Mouse (Mus musculus) intestine, embryonic 15.5 days (tissue): ENCODE data around the gene Ankrd52. TPM values are rescaled to one million over a fixed set of nuclear protein-coding genes. Genes with fewer than 3 reads are reported as not detected.
A peak's percentile ranks its signal among the peaks of the same experiment; 100 is the strongest.

Experiments used
- ATAC-seq: fragments of 200-750 bp; cut with Nextera tagmentation; 2 replicates; pipeline ENCODE4 v1.8.0; 2017; ENCODE audit warnings: moderate TSS enrichment, moderate library complexity
- H3K27ac ChIP-seq: fragments of 300-500 bp; sonication (generic); 2 replicates; pipeline ENCODE4 v1.5.1; 2015; ENCODE audit warnings: mild to moderate bottlenecking, inconsistent platforms
- H3K27me3 ChIP-seq: fragments of 300-500 bp; sonication (generic); replicated peaks from 2 replicates; pipeline ENCODE4 v1.6.1; 2015; ENCODE audit warnings: inconsistent platforms
- H3K36me3 ChIP-seq: fragments of 300-500 bp; sonication (generic); 2 replicates; pipeline ENCODE4 v1.6.1; 2015; ENCODE audit warnings: inconsistent platforms
- H3K4me1 ChIP-seq: fragments of 300-500 bp; sonication (generic); replicated peaks from 2 replicates; pipeline ENCODE4 v1.6.1; 2015; ENCODE audit warnings: inconsistent platforms
- H3K4me2 ChIP-seq: fragments of 300-500 bp; sonication (generic); replicated peaks from 2 replicates; pipeline ENCODE4 v1.6.1; 2015; ENCODE audit warnings: mild to moderate bottlenecking, inconsistent platforms
- H3K4me3 ChIP-seq: fragments of 300-500 bp; sonication (generic); replicated peaks from 2 replicates; pipeline ENCODE4 v1.5.1; 2015; ENCODE audit warnings: inconsistent platforms
- H3K9ac ChIP-seq: fragments of 300-500 bp; sonication (generic); 2 replicates; pipeline ENCODE4 v1.6.1; 2015; ENCODE audit warnings: inconsistent platforms
- H3K9me3 ChIP-seq: fragments of 300-500 bp; sonication (generic); 2 replicates; pipeline ENCODE4 v1.6.1; 2016; ENCODE audit warnings: inconsistent platforms
- WGBS: fragments of 180-500 bp; shearing (Covaris S2); methylation state at CpG from one replicate; pipeline ENCODE4 v1.1.7; 2015; 5-methylcytosine and 5-hydroxymethylcytosine counted together
- polyA plus RNA-seq: library from polyadenylated mRNA; unstranded; fragments of >200 nt; fragmentation: Nextera tagmentation; extraction: Ambion mirVana; gene quantifications from 2 replicates; pipeline ENCODE4 v1.2.1, GENCODE M21; 2015

The Ankrd52 gene
- polyA plus RNA-seq, 1 experiment from 2014 or later, result 10.0 TPM

- H3K4me1 ChIP-seq, result peaks cover 9% of the 10 kb centered on the region
- H3K27ac ChIP-seq, result peak overlapping the region; percentile 89
- H3K9me3 ChIP-seq, result no peaks in the 10 kb centered on the region
- peak; percentile 91 for ATAC-seq
- H3K36me3 ChIP-seq, result 0 out of 2 replicates have a peak, but pooled peaks cover 2% of the 10 kb centered on the region
- no peak overlapping the region for H3K4me3 ChIP-seq
- H3K27me3 ChIP-seq, result no peaks in the 10 kb centered on the region
- peak overlapping the region; percentile 21; the same call in 1 of the 2 replicates for H3K9ac ChIP-seq
- 23% methylated on average over 7 of the region's 7 CpGs for WGBS
- H3K4me2 ChIP-seq, result peak overlapping the region; percentile 33
These were observed 32.2 kb upstream of the Ankrd52 start for GRCm38 (mm10) chr10:128344568-128345275.

- peaks cover 16% of the 10 kb centered on the region for H3K36me3 ChIP-seq
- no peak for ATAC-seq
- no peaks in the 10 kb centered on the region for H3K27me3 ChIP-seq
- H3K4me2 ChIP-seq, result no peak overlapping the region
- no peak overlapping the region for H3K27ac ChIP-seq
- H3K9ac ChIP-seq, result no peak overlapping the region
- peaks cover 9% of the 10 kb centered on the region for H3K4me1 ChIP-seq
- H3K4me3 ChIP-seq, result no peak overlapping the region
- 81% methylated on average over 8 of the region's 8 CpGs for WGBS
- no peaks in the 10 kb centered on the region for H3K9me3 ChIP-seq
These were observed 29.4 kb upstream of the Ankrd52 start for GRCm38 (mm10) chr10:128347541-128347940.

- Histone ChIP-seq H3K27me3 (no peaks in the 10 kb centered on the region), H3K36me3 (peaks cover 63% of the 10 kb centered on the region), H3K4me1 (no peaks in the 10 kb centered on the region), H3K9ac (no peak overlapping the region), H3K4me3 (no peak overlapping the region), H3K4me2 (no peak overlapping the region), H3K9me3 (no peaks in the 10 kb centered on the region), H3K27ac (no peak overlapping the region)
- 57% methylated on average over 2 of the region's 2 CpGs for WGBS
- ATAC-seq, result no peak
These were observed 18.1 kb upstream of the Ankrd52 start for GRCm38 (mm10) chr10:128358796-128359195.

GRCm38 (mm10) chr10:128359226-128359625 lies 17.7 kb upstream of the Ankrd52 start:
- H3K4me1 ChIP-seq, result no peaks in the 10 kb centered on the region
- H3K4me2 ChIP-seq, result no peak overlapping the region
- H3K4me3 ChIP-seq, result no peak overlapping the region
- no peaks in the 10 kb centered on the region for H3K27me3 ChIP-seq
- no peak overlapping the region for H3K27ac ChIP-seq
- ATAC-seq, result no peak
- no peak overlapping the region for H3K9ac ChIP-seq
- WGBS, result 86% methylated on average over 6 of the region's 6 CpGs
- H3K36me3 ChIP-seq, result peaks cover 59% of the 10 kb centered on the region
- no peaks in the 10 kb centered on the region for H3K9me3 ChIP-seq

GRCm38 (mm10) chr10:128361836-128362235 lies 15.1 kb upstream of the Ankrd52 start:
- Histone ChIP-seq H3K36me3 (peaks cover 50% of the 10 kb centered on the region), H3K9ac (no peak overlapping the region), H3K4me2 (no peak overlapping the region), H3K27ac (no peak overlapping the region), H3K27me3 (no peaks in the 10 kb centered on the region), H3K4me1 (no peaks in the 10 kb centered on the region), H3K4me3 (no peak overlapping the region), H3K9me3 (no peaks in the 10 kb centered on the region)
- no peak for ATAC-seq
- 88% methylated on average over 6 of the region's 6 CpGs for WGBS

- H3K27me3 ChIP-seq, result no peaks in the 10 kb centered on the region
- H3K9ac ChIP-seq, result no peak overlapping the region
- peaks cover 50% of the 10 kb centered on the region for H3K36me3 ChIP-seq
- no peak overlapping the region for H3K4me3 ChIP-seq
- 55% methylated on average over 3 of the region's 3 CpGs for WGBS
- peaks cover 3% of the 10 kb centered on the region for H3K4me1 ChIP-seq
- H3K4me2 ChIP-seq, result no peak overlapping the region
- ATAC-seq, result no peak
- no peak overlapping the region for H3K27ac ChIP-seq
- no peaks in the 10 kb centered on the region for H3K9me3 ChIP-seq
These were observed 14.3 kb upstream of the Ankrd52 start for GRCm38 (mm10) chr10:128362568-128362967.

- ATAC-seq, result no peak
- Histone ChIP-seq H3K4me1 (peaks cover 15% of the 10 kb centered on the region), H3K27me3 (no peaks in the 10 kb centered on the region), H3K9me3 (no peaks in the 10 kb centered on the region), H3K4me3 (peak overlapping the region; percentile 64), H3K27ac (peak overlapping the region; percentile 95), H3K9ac (peak overlapping the region; percentile 75), H3K36me3 (peaks cover 8% of the 10 kb centered on the region), H3K4me2 (peak overlapping the region; percentile 93)
- 17% methylated on average over 19 of the region's 19 CpGs for WGBS
These were observed 9.0 kb upstream of the Ankrd52 start for GRCm38 (mm10) chr10:128367899-128368401.

- no peaks in the 10 kb centered on the region for H3K27me3 ChIP-seq
- H3K9ac ChIP-seq, result peak within 1 kb of the TSS; percentile 75
- H3K4me3 ChIP-seq, result peak within 1 kb of the TSS; percentile 64
- peak within 1 kb of the TSS; percentile 93 for H3K4me2 ChIP-seq
- peaks cover 15% of the 10 kb centered on the region for H3K4me1 ChIP-seq
- H3K9me3 ChIP-seq, result no peaks in the 10 kb centered on the region
- peak; percentile 94 for ATAC-seq
- peak within 1 kb of the TSS; percentile 95 for H3K27ac ChIP-seq
- under 1% methylated on average over 81 of the region's 87 CpGs for WGBS
- H3K36me3 ChIP-seq, result peaks cover 1% of the 10 kb centered on the region; the same call in 1 of the 2 replicates
These were observed 8.3 kb upstream of the Ankrd52 start, which contains the start of gene Coq10a for GRCm38 (mm10) chr10:128368402-128369217. Coq10a (minus strand) TSS chr10:128368997.

GRCm38 (mm10) chr10:128369218-128369543 lies 7.7 kb upstream of the Ankrd52 start:
- H3K4me3 ChIP-seq, result peak overlapping the region; percentile 64
- H3K27ac ChIP-seq, result peak overlapping the region; percentile 95
- ATAC-seq, result no peak
- H3K36me3 ChIP-seq, result no peaks in the 10 kb centered on the region
- no peaks in the 10 kb centered on the region for H3K9me3 ChIP-seq
- WGBS, result under 1% methylated on average over 9 of the region's 9 CpGs
- peak overlapping the region; percentile 75 for H3K9ac ChIP-seq
- H3K27me3 ChIP-seq, result no peaks in the 10 kb centered on the region
- peaks cover 15% of the 10 kb centered on the region for H3K4me1 ChIP-seq
- H3K4me2 ChIP-seq, result peak overlapping the region; percentile 93

- Histone ChIP-seq H3K36me3 (no peaks in the 10 kb centered on the region), H3K9ac (no peak overlapping the region), H3K9me3 (no peaks in the 10 kb centered on the region), H3K27me3 (no peaks in the 10 kb centered on the region), H3K27ac (peak overlapping the region; percentile 95), H3K4me3 (peak overlapping the region; percentile 64; the same call in 1 of the 2 replicates), H3K4me1 (peaks cover 15% of the 10 kb centered on the region), H3K4me2 (peak overlapping the region; percentile 93)
- WGBS, result 63% methylated on average over 6 of the region's 6 CpGs
- ATAC-seq, result no peak
These were observed 7.3 kb upstream of the Ankrd52 start for GRCm38 (mm10) chr10:128369599-128369998.

- 66% methylated on average over 6 of the region's 6 CpGs for WGBS
- H3K27ac ChIP-seq, result no peak overlapping the region
- no peak for ATAC-seq
These were observed 6.9 kb upstream of the Ankrd52 start for GRCm38 (mm10) chr10:128370021-128370420.

GRCm38 (mm10) chr10:128370601-128371000 lies 6.3 kb upstream of the Ankrd52 start:
- no peak overlapping the region for H3K4me2 ChIP-seq
- no peak overlapping the region for H3K9ac ChIP-seq
- H3K9me3 ChIP-seq, result no peaks in the 10 kb centered on the region
- peaks cover 15% of the 10 kb centered on the region for H3K4me1 ChIP-seq
- H3K27me3 ChIP-seq, result no peaks in the 10 kb centered on the region
- WGBS, result 38% methylated on average over 4 of the region's 4 CpGs
- H3K4me3 ChIP-seq, result no peak overlapping the region
- ATAC-seq, result peak; percentile 22; the same call in 1 of the 2 replicates
- H3K36me3 ChIP-seq, result no peaks in the 10 kb centered on the region
- H3K27ac ChIP-seq, result no peak overlapping the region

More at GRCm38 (mm10) chr10:128370021-128370420, 6.9 kb upstream of the Ankrd52 start:
- Histone ChIP-seq H3K4me3 (no peak overlapping the region), H3K4me2 (no peak overlapping the region), H3K27me3 (no peaks in the 10 kb centered on the region), H3K4me1 (peaks cover 15% of the 10 kb centered on the region), H3K9ac (no peak overlapping the region), H3K36me3 (no peaks in the 10 kb centered on the region), H3K9me3 (no peaks in the 10 kb centered on the region)
